Mouse (Mus musculus): ENCODE measurements at regions not wholly inside any gene's neighbourhood (a gene's known extent, or its start where the extent isn't known, plus 50 kb on each side); places are given as distances from the start of the nearest gene placed in this dataset.
A peak's percentile ranks its signal among the peaks of the same experiment; 100 is the strongest.

DNA sequence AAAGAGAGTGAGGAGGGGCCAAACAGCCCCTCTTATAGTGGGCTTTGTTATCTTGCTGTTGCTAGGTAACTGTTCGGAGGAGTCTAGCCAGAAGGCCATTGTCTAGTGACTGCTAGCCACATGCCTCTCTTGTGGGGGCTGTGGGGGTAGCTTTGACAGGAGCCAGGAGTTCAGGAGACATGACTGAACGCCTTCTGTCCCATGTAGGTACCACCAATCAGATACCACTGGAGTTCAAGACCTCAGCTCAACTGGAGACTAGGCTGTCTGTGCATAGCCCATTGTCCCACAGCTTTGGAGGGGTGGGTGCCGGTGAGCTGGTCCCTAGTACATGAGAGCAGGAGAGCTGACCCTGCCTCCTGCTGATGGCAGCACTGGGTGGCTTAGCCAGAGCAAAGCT is 82.4 kb upstream of the Unc93a2 start:
- no peak for DNase-seq (ENCODE audit: low read depth)

DNA sequence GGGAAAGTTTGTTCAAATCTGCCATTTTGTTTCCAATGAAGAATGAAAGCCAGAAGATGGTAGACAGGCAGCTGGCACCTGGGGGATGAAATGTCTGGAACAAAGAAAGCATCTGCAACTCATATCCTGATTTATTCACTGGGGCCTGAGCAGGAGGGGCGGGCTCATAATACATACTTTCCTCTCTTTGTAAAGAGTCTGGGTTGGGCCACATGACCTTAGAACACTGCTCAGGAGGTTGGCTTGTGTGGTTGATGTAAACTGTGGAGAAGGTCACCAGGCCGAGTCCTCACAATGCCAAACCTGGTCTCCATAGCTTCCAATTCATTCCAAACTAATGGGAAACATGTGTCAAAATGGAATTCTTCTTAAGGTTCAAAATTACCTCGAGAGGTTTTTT is 79.6 kb upstream of the Unc93a2 start:
- no peak for DNase-seq (ENCODE audit: low read depth)

DNA sequence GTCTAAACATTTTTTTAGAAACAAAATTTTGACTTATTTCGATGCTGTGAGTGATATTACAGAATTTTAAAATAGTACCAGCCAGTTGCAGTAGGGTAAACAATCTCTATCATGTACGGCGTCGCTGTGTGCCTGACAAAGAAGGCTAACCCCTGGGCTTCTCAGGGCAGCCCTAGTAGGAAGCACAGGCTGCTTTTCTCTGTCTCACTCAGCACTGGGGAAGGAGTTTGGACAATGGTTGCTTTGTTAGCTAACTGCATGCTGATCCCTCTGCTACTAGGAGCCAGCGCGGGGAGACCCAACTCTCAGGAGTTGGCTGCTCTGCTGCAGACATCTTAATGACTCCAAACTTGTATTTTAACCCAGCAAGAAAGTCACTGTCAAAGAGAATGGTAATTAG is 75.9 kb upstream of the Unc93a2 start:
- DNase-seq (ENCODE audit: low read depth): no peak

DNA sequence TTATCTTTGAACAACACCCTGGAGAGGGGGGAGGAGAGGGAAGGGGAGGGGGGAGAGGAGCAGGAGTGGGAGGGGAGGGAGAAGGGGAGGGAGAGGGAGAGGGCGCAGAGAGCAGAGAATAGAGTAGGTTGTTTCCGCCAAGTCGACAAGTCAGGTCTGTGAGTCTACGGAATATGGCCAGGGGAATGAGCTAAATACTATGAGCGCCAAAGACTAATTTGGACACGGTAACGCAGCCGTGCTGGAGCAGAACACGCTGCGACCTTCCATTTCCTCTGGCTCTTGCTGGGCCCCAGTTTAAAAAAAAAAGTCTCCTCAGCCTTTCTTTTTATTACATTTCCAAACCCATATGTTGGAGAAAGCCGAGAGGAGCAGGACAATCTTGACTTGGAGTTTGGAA is 71.7 kb upstream of the Unc93a2 start:
- no peak for DNase-seq (ENCODE audit: low read depth)

DNA sequence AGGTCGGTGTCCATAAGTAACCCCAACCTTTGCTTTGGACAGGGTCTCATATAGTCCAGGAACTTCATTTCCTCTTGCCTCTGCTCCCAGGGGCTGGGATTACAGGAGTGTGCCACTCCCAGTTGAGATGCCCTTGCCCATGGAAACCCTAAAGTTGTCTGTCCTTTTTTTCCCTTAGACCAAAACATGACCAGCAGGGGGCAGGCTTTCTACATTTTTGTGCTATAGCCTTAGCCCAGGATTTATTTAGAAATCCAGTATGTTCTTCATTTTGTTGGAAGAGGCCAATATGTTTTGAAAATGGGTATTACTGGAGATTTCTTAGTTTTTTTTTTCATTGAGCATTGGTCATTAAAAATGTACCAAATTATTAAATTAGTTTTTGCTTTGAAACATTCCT is 58.6 kb upstream of the Unc93a2 start:
- peak; percentile 9 for DNase-seq (ENCODE audit: low read depth)

DNA sequence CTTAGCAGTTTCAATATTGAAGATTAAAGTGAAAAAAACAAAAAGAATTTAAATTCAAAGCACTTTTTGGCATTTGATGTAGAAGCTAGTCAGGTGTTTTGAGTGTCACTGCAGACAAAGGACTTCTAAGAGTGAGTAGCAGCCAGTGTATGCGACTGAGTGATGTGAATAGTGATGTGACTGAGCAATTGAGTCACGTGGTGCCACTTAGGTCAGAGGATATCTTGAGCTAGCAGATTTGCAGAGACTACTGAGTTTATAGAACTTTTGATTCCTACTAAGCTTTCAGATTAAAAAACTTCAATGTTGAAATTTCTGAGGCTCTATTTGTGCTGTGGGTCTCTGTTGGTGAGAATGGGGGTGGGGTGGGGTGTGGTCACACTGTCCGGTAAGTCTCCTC is 49.8 kb upstream of the Unc93a2 start:
- DNase-seq (ENCODE audit: low read depth): no peak

Measured in c-Kit-positive CD71-positive TER-119-negative erythroid progenitor cells, embryonic 14.5 days (primary cell).